Mouse (Mus musculus) lung, postnatal 14 days (tissue): ENCODE measurements at regions not wholly inside any gene's neighbourhood (a gene's known extent, or its start where the extent isn't known, plus 50 kb on each side); places are given as distances from the start of the nearest gene placed in this dataset.

Experiments used
- DNase-seq: peaks from one replicate; pipeline ENCODE4 v3.0.0; 2021

DNA sequence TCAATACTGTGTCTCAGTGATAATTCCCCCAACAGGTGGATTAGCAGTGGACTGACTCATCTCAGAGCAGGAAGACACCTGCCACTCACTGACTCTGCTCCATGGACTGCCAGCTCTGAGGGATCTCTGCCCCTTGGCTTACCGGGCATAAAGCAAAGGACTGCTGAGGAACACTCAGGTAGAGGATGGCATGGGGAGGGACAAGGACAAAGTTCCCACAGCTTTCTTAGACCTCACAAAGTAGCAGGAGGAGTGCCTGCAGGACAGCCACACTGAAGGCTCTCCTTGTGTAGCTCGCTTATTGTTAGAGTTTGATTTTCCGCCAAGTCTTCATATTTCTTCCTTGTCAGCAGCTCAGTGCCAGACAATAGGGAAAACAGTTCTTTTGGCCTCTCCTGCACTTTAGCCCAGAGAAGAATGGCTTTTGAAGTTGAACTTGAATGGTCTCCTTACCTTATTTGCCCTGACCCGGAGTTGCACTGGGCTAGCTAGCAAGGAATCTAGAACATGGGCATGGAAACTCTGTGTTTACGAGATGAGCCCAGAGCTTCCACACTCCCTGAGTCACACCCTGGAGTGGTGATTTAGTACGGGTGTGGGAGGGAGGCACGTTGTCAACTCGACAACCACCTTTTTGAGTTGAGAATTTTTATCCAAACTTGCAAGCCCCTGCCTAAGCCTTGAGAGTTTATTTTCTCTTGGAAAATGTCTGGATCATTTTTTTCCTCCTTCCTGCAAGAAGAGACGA, 331.4 kb downstream of the Cog6 start:
- DNase-seq = peak; percentile 43

- DNase-seq = no peak
Measured at GRCm38 (mm10) chr3:52680824-52681388, 336.1 kb downstream of the Cog6 start.

GRCm38 (mm10) chr3:52676886-52677670, 340.0 kb downstream of the Cog6 start:
- DNase-seq = peak; percentile 26

DNA sequence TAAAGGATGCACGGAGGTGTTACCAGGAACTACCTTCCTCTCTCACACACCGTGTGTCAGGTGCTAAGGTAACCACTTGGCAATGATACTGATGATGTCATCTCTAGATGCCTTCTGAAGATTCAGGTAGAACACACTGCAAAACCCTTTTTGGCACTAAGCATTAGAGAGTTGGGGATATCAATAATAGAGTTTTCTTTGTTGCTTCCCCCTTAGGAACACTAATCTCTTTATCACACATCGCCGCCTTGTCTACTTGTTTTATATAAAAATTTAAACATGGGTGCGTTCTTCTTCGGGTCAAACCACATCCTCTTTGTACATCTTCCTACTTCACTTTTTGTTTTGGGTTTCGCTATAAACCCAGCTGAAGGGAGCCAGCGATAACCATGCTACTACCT, 346.4 kb downstream of the Cog6 start:
- no peak for DNase-seq

- no peak for DNase-seq
Measured at GRCm38 (mm10) chr3:52663161-52663602, 353.9 kb downstream of the Cog6 start.

- no peak for DNase-seq
Measured at GRCm38 (mm10) chr3:52662164-52662908, 354.7 kb downstream of the Cog6 start.

- no peak for DNase-seq
Measured at GRCm38 (mm10) chr3:52653006-52653405, 364.0 kb downstream of the Cog6 start.

GRCm38 (mm10) chr3:52652476-52652870, 364.6 kb downstream of the Cog6 start:
- no peak for DNase-seq

- DNase-seq = no peak
Measured at GRCm38 (mm10) chr3:52651862-52652475, 365.1 kb downstream of the Cog6 start.

GRCm38 (mm10) chr3:52650071-52650470, 367.0 kb downstream of the Cog6 start:
- no peak for DNase-seq

- DNase-seq = no peak
Measured at GRCm38 (mm10) chr3:52648836-52649500, 368.1 kb downstream of the Cog6 start.

- no peak for DNase-seq
Measured at GRCm38 (mm10) chr3:52647900-52648299, 369.1 kb downstream of the Cog6 start.

- no peak for DNase-seq
Measured at GRCm38 (mm10) chr3:52647161-52647692, 369.8 kb downstream of the Cog6 start.

- no peak for DNase-seq
Measured at GRCm38 (mm10) chr3:52645156-52645555, 371.9 kb downstream of the Cog6 start.

DNA sequence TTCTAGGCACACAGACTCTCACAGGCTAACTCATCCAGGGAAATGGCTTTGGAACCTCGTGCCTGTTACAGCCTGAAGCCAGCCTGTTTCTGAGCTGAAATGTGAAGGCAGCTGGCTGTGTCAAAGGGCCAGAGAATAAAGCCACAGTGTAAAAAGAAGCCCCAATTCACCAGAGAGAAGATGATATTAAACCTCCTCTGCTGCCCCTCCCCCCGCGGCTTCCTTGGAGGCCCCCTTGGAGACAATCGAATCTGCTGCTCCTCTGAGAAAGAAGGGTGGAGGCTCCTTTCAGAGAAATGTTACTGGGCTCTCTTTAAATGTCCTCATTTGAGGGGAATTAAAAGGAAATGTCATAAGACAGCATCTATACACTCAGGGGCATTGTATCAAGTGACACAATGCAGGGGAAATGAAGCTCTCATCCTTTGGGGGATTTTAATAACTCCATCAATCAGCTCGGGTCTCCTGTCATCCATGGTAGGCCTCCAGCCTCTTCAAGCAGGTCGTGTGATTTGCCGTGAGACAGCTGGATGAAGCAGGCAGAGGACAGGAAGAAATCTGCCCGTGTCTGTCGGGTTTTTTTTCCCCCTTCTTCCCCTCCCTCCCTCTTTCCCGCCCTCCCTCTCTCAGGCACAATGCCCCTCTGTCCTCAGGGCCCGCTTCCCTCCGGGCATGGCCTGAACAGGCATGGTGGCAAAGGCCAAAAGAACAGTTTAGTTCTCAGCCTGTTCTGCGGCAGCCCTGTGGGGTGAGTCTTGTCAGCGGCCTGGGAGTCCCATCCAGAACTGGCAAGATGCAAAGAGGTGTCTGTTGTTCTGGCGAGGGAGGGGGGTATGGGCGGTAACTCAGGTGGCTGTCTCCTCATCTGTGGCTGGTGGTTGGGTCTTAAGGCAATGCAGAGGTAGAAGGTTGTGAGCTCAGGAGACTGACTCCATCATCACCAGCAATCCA, 372.6 kb downstream of the Cog6 start:
- no peak for DNase-seq

DNA sequence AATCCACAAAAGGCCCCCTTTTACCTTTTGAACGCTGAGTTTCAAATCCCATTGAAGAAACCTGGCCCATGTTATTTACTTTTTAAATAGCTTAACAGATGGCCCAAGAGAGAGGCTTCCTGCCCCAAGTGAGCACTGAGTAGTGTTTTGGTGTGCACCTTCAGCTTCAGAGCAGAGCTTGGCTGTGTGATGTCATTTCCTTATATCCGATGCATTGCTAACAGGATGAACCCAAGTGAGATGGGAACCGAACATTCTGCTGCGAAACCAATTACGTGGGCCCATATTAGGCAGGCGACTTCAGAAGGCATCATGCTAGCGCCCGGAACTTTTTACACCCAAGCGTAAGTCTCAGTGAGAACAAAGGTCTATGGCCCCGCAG, 373.2 kb downstream of the Cog6 start:
- DNase-seq = no peak

DNA sequence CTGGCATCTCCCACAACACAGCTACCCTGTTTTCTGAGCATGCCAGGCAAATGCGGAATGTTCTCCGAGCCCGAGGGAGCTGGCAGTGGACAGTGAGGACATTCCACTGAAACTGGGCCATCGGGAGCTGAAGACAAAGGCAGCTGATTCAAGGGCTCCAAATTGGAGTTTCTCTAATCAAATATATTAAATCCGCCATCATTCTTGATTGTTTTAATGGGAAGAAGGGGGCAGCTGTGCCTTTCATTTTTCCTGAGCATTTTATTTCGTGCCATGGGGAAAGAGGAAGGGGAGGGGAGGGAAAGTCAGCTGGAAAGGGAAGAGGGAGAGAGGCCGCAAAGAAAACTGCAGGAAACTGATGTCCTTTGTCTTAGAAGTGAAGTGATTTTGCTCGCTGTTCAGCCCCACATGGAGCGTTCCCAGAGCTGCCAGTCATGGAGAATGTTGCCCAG, 373.9 kb downstream of the Cog6 start:
- DNase-seq = no peak

DNA sequence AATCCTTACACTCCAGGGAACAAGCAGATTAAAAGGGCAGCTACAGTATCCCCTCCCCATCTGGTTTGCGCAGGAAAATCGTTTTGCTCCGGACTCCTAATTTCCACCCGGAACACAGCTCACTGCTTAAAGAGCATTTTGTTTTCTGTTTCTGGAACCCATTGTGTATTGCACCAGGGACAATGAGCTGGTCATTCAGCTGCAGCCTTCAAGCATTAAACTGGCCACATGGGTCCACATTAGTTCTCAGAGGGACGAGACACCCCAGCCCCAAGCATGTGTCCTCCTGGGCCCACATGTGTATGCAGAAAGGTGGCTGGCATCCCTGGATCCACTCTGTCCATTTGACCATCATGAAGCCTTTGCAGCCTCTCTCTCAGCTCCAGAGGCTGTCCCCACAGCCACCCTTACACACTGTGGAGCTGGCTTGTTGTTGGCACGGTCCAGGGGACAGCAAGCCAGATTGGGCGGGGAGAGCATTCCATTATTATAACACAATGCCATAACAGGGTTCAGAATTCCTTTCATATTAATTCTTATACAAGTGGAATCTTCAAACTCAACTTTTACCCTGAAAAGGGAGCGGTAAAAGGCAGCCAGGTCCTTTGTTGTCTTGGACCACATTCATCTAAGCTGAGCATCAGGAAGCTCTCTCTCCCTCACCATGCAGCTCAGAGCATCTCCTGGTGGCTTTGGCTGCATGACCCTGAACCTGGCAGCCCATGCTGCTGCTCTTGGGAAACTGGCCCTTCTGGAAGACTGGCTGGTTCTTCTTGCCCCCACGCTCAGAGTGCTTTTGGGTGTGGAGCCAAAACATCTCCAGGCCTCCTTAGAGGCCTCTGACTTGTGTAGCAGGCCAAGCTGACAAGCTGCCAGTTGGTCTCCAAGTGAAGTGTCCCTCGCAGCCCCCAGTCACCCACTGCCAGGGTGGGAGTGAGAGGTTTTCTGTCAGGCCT, 373.4 kb downstream of the Foxo1 start:
- DNase-seq = peak; percentile 68
